15 mouse cellular contexts compared by ENCODE assay signal in genomic region chr6:103473316-103473715, GRCm38 (mm10). TPM values are rescaled to one million over a fixed set of nuclear protein-coding genes. Genes with fewer than 3 reads are reported as not detected.
DNase-seq lines count a peak whose midpoint lies in the region; ATAC-seq and TF ChIP-seq lines count a peak whose summit lies in the region.
"Had no signal": no experiment of that assay in that cellular context is flagged by ENCODE, and none has a peak within 500 bp of the region (broad histone marks: within the 10 kb centered on the region; RNA-seq: fewer than 3 reads in every experiment).

No protein-coding gene starts in this region.

- peak; percentile 90 for DNase-seq in 416B (ENCODE audit: low read depth)
- DNase-seq in MEL-GATA-1-ER (ENCODE audit: extremely low read depth, low read depth), result peak; percentile 20
- peak; percentile 19 for DNase-seq in thymus, adult 2 months
- DNase-seq in left cerebral cortex, postnatal 36 days (ENCODE audit: low spot score in 2 of 2), result no peak
- no peak for DNase-seq in urinary bladder, postnatal 25 days (ENCODE audit: low spot score)
- no peak for DNase-seq in kidney, adult 8-10 months
- DNase-seq in kidney, postnatal 4 days, result no peak
- DNase-seq: cerebellum, adult 11 months; kidney, adult 11 months; kidney, postnatal 14 days; lung, adult 2 months had no signal

- intact Hi-C loops in left cerebral cortex, postnatal 36 days (cut with DNase I), result no loop called here

- H3K4me3 ChIP-seq in liver, embryonic 12.5 days, result no peak overlapping the region
- no peak overlapping the region for H3K4me3 ChIP-seq in thymus, adult 2 months (ENCODE audit: control insufficient read depth, insufficient read depth, low read length)
- H3K4me3 ChIP-seq: embryonic facial prominence, embryonic 13.5 days; heart, embryonic 15.5 days had no signal

- H3K27ac ChIP-seq in liver, embryonic 12.5 days, result no peak overlapping the region
- H3K27ac ChIP-seq in thymus, adult 2 months (ENCODE audit: control insufficient read depth, insufficient read depth, low read length), result no peak overlapping the region
- H3K27ac ChIP-seq: embryonic facial prominence, embryonic 13.5 days; heart, embryonic 15.5 days had no signal

- peaks cover 7% of the 10 kb centered on the region; the same call in 1 of the 2 replicates for H3K4me1 ChIP-seq in liver, embryonic 12.5 days
- peaks cover 11% of the 10 kb centered on the region; the same call in 1 of the 2 replicates for H3K4me1 ChIP-seq in thymus, adult 2 months (replicated peaks; ENCODE audit: control insufficient read depth, insufficient read depth, low read length)
- H3K4me1 ChIP-seq: embryonic facial prominence, embryonic 13.5 days; heart, embryonic 15.5 days had no signal

- H3K9me3 ChIP-seq in liver, embryonic 12.5 days (replicated peaks), result no peaks in the 10 kb centered on the region
- H3K9me3 ChIP-seq: embryonic facial prominence, embryonic 13.5 days; heart, embryonic 15.5 days had no signal

- ATAC-seq in liver, embryonic 12.5 days, result peak; percentile 69

- no peaks in the 10 kb centered on the region for H3K27me3 ChIP-seq in liver, embryonic 12.5 days (replicated peaks)
- H3K27me3 ChIP-seq in thymus, adult 2 months (ENCODE audit: control insufficient read depth, insufficient read depth, low read length), result no peaks in the 10 kb centered on the region
- H3K27me3 ChIP-seq: embryonic facial prominence, embryonic 13.5 days; heart, embryonic 15.5 days had no signal

- no peak for TF ChIP-seq CTCF in thymus, adult 2 months (IDR thresholded peaks at IDR 0.05; ENCODE audit: borderline replicate concordance, control insufficient read depth, extremely low read depth, insufficient read depth, low read length, poor library complexity)

- H3K9ac ChIP-seq in liver, embryonic 12.5 days, result no peak overlapping the region
- H3K9ac ChIP-seq: embryonic facial prominence, embryonic 13.5 days; heart, embryonic 15.5 days had no signal

- WGBS in liver, embryonic 12.5 days (ENCODE audit: insufficient replicate concordance), result 7% methylated on average over 5 of the region's 5 CpGs
- 3% methylated on average over 5 of the region's 5 CpGs for WGBS in thymus, adult 2 months

- no peaks in the 10 kb centered on the region for H3K36me3 ChIP-seq in liver, embryonic 12.5 days
- H3K36me3 ChIP-seq in thymus, adult 2 months (ENCODE audit: control insufficient read depth, insufficient read depth, low read length), result no peaks in the 10 kb centered on the region
- H3K36me3 ChIP-seq: embryonic facial prominence, embryonic 13.5 days; heart, embryonic 15.5 days had no signal

- TF ChIP-seq POLR2A in thymus, adult 2 months (IDR thresholded peaks at IDR 0.05; ENCODE audit: control insufficient read depth, extremely low read depth, insufficient read depth, low read length, poor library complexity), result no peak

- no peak overlapping the region for H3K4me2 ChIP-seq in liver, embryonic 12.5 days
- H3K4me2 ChIP-seq: embryonic facial prominence, embryonic 13.5 days; heart, embryonic 15.5 days had no signal

RNA-seq across cellular contexts. Expression of gene Chl1, which starts 37.1 kb away (rescaled TPM):
- polyA plus RNA-seq in liver, embryonic 12.5 days (2016; fragmentation: Nextera tagmentation; extraction: Ambion mirVana), result 0.06 and 0.13 TPM in 2 replicates
- polyA plus RNA-seq in thymus, adult 2 months (2012; rRNA removed), result 0.63 and 0.82 TPM in 2 replicates
- 100 to 1,000 TPM; 114 to 125 TPM for total RNA-seq in left cerebral cortex, postnatal 36 days (2021)
- polyA plus RNA-seq: C2C12 had no signal

Comparison
In these comparisons a context has a peak if more than half of its experiments do, and no peak if none do; other contexts are left out.
1. DNase-seq: peak in 416B (single experiment), MEL-GATA-1-ER (single experiment) and thymus, adult 2 months (single experiment); none in left cerebral cortex, postnatal 36 days (0 of 2), urinary bladder, postnatal 25 days (single experiment), kidney, adult 8-10 months (0 of 2) and kidney, postnatal 4 days (0 of 2).